Comparison of ENCODE assay signal across 18 mouse cellular contexts in the genomic region with DNA sequence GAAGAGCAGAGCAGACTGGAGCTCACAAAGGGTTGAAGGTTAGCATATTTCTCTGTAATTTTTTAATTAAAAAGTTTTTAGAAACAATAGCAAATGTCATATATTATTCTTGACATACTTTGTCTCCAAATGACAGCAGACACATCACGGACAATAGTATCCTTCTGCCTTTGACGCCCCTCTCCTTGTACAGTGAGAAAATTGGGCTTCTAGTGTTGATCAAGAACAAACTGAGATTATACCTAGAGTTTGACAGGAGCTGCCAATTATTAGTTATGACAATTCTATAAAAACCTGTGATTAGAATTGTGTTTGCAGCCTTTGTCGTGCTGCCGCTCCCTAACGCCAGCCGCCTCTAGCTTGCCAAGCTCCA. TPM values are rescaled to one million over a fixed set of nuclear protein-coding genes. Genes with fewer than 3 reads are reported as not detected.
DNase-seq lines count a peak whose midpoint lies in the region; ATAC-seq and TF ChIP-seq lines count a peak whose summit lies in the region.
"Had no signal": no experiment of that assay in that cellular context is flagged by ENCODE, and none has a peak within 500 bp of the region (broad histone marks: within the 10 kb centered on the region; RNA-seq: fewer than 3 reads in every experiment).

No protein-coding gene starts in this region.

- no peak overlapping the region for H3K4me3 ChIP-seq in embryonic facial prominence, embryonic 12.5 days
- no peak overlapping the region for H3K4me3 ChIP-seq in embryonic facial prominence, embryonic 10.5 days
- H3K4me3 ChIP-seq in midbrain, embryonic 10.5 days, result no peak overlapping the region
- H3K4me3 ChIP-seq in midbrain, postnatal 0 days (ENCODE audit: low read depth, low read length), result no peak overlapping the region
- no peak overlapping the region for H3K4me3 ChIP-seq in hindbrain, postnatal 0 days (ENCODE audit: low read length)
- H3K4me3 ChIP-seq in kidney, embryonic 16.5 days (ENCODE audit: low read length), result no peak overlapping the region
- H3K4me3 ChIP-seq: heart, embryonic 15.5 days; limb, embryonic 15.5 days; neural tube, embryonic 12.5 days had no signal

- no peak for ATAC-seq in embryonic facial prominence, embryonic 12.5 days (ENCODE audit: insufficient number of reproducible peaks, insufficient read depth, low FRiP score, low TSS enrichment)
- ATAC-seq in midbrain, postnatal 0 days (ENCODE audit: low FRiP score), result no peak
- ATAC-seq in hindbrain, postnatal 0 days, result 0 out of 2 replicates have a peak, but pooled peaks have one; percentile 25
- ATAC-seq in kidney, embryonic 16.5 days (ENCODE audit: low FRiP score, low TSS enrichment), result no peak

- WGBS in embryonic facial prominence, embryonic 12.5 days, result 88% methylated on average over 6 of the region's 6 CpGs
- WGBS in embryonic facial prominence, embryonic 10.5 days, result 94% methylated on average over 6 of the region's 6 CpGs
- 92% methylated on average over 6 of the region's 6 CpGs for WGBS in midbrain, embryonic 10.5 days
- WGBS in midbrain, postnatal 0 days, result 82% methylated on average over 6 of the region's 6 CpGs
- WGBS in hindbrain, postnatal 0 days, result 66% methylated on average over 6 of the region's 6 CpGs
- WGBS in kidney, embryonic 16.5 days, result 91% methylated on average over 6 of the region's 6 CpGs

- DNase-seq in embryonic facial prominence, embryonic 10.5 days (ENCODE audit: low spot score), result no peak
- no peak for DNase-seq in midbrain, embryonic 10.5 days (ENCODE audit: low spot score)
- no peak for DNase-seq in midbrain, postnatal 0 days (ENCODE audit: low spot score)
- no peak for DNase-seq in hindbrain, postnatal 0 days (ENCODE audit: low spot score)
- DNase-seq in frontal cortex, postnatal 36 days (ENCODE audit: low spot score in 2 of 2), result no peak
- no peak for DNase-seq in adrenal gland, postnatal 4 days (ENCODE audit: low spot score in 2 of 2)
- DNase-seq: adrenal gland, postnatal 25 days; cerebellum, adult 9-10 months; heart, adult 18-20 months; kidney, postnatal 14 days; layer of hippocampus, adult 9-11 months; lung, postnatal 14 days; thymus, postnatal 14 days had no signal

- H3K4me1 ChIP-seq in embryonic facial prominence, embryonic 12.5 days, result peaks cover 9% of the 10 kb centered on the region; the same call in 1 of the 2 replicates
- H3K4me1 ChIP-seq in embryonic facial prominence, embryonic 10.5 days, result peaks cover 19% of the 10 kb centered on the region
- H3K4me1 ChIP-seq in midbrain, embryonic 10.5 days, result peaks cover 32% of the 10 kb centered on the region
- no peaks in the 10 kb centered on the region for H3K4me1 ChIP-seq in midbrain, postnatal 0 days (ENCODE audit: insufficient read depth, low read length)
- H3K4me1 ChIP-seq in hindbrain, postnatal 0 days (ENCODE audit: insufficient read depth, low read length), result no peaks in the 10 kb centered on the region
- no peaks in the 10 kb centered on the region for H3K4me1 ChIP-seq in kidney, embryonic 16.5 days (ENCODE audit: insufficient read depth, low read length)
- H3K4me1 ChIP-seq: limb, embryonic 15.5 days had no signal

- no peak overlapping the region for H3K9ac ChIP-seq in embryonic facial prominence, embryonic 12.5 days
- no peak overlapping the region for H3K9ac ChIP-seq in midbrain, postnatal 0 days (replicated peaks; ENCODE audit: low read length, poor library complexity, severe bottlenecking)
- no peak overlapping the region for H3K9ac ChIP-seq in hindbrain, postnatal 0 days (replicated peaks; ENCODE audit: low read length)
- H3K9ac ChIP-seq in kidney, embryonic 16.5 days (replicated peaks; ENCODE audit: low read length), result no peak overlapping the region
- H3K9ac ChIP-seq: heart, embryonic 15.5 days; limb, embryonic 15.5 days; neural tube, embryonic 12.5 days had no signal

- no peaks in the 10 kb centered on the region for H3K27me3 ChIP-seq in embryonic facial prominence, embryonic 12.5 days
- H3K27me3 ChIP-seq in embryonic facial prominence, embryonic 10.5 days (replicated peaks; ENCODE audit: low read depth, poor library complexity, severe bottlenecking), result no peaks in the 10 kb centered on the region
- no peaks in the 10 kb centered on the region for H3K27me3 ChIP-seq in midbrain, embryonic 10.5 days (ENCODE audit: low read depth, poor library complexity, severe bottlenecking)
- H3K27me3 ChIP-seq in midbrain, postnatal 0 days (ENCODE audit: insufficient read depth, low read length), result no peaks in the 10 kb centered on the region
- no peaks in the 10 kb centered on the region for H3K27me3 ChIP-seq in hindbrain, postnatal 0 days (ENCODE audit: insufficient read depth, low read length)
- H3K27me3 ChIP-seq in kidney, embryonic 16.5 days (ENCODE audit: insufficient read depth, low read length), result no peaks in the 10 kb centered on the region
- H3K27me3 ChIP-seq: heart, embryonic 15.5 days; limb, embryonic 15.5 days; neural tube, embryonic 12.5 days had no signal

- no peaks in the 10 kb centered on the region for H3K9me3 ChIP-seq in embryonic facial prominence, embryonic 12.5 days
- H3K9me3 ChIP-seq in embryonic facial prominence, embryonic 10.5 days, result no peaks in the 10 kb centered on the region
- H3K9me3 ChIP-seq in midbrain, embryonic 10.5 days (replicated peaks), result no peaks in the 10 kb centered on the region
- no peaks in the 10 kb centered on the region for H3K9me3 ChIP-seq in midbrain, postnatal 0 days (ENCODE audit: low read length)
- H3K9me3 ChIP-seq in hindbrain, postnatal 0 days (ENCODE audit: low read length), result no peaks in the 10 kb centered on the region
- no peaks in the 10 kb centered on the region for H3K9me3 ChIP-seq in kidney, embryonic 16.5 days (ENCODE audit: low read length)
- H3K9me3 ChIP-seq: heart, embryonic 15.5 days; limb, embryonic 15.5 days; neural tube, embryonic 12.5 days had no signal

- no peak overlapping the region for H3K4me2 ChIP-seq in embryonic facial prominence, embryonic 12.5 days (replicated peaks)
- no peak overlapping the region for H3K4me2 ChIP-seq in midbrain, postnatal 0 days (ENCODE audit: low read depth, low read length, poor library complexity, severe bottlenecking)
- no peak overlapping the region for H3K4me2 ChIP-seq in hindbrain, postnatal 0 days (ENCODE audit: low read depth, low read length)
- H3K4me2 ChIP-seq in kidney, embryonic 16.5 days (replicated peaks; ENCODE audit: low read depth, low read length), result no peak overlapping the region
- H3K4me2 ChIP-seq: heart, embryonic 15.5 days; limb, embryonic 15.5 days; neural tube, embryonic 12.5 days had no signal

- no peak for TF ChIP-seq CTCF in midbrain, postnatal 0 days (IDR thresholded peaks at IDR 0.05)
- no peak for TF ChIP-seq CTCF in hindbrain, postnatal 0 days (IDR thresholded peaks at IDR 0.05; ENCODE audit: low read depth)

- no peaks in the 10 kb centered on the region for H3K36me3 ChIP-seq in embryonic facial prominence, embryonic 12.5 days
- H3K36me3 ChIP-seq in embryonic facial prominence, embryonic 10.5 days (replicated peaks), result no peaks in the 10 kb centered on the region
- no peaks in the 10 kb centered on the region for H3K36me3 ChIP-seq in midbrain, embryonic 10.5 days
- no peaks in the 10 kb centered on the region for H3K36me3 ChIP-seq in midbrain, postnatal 0 days (ENCODE audit: insufficient read depth, low read length)
- H3K36me3 ChIP-seq in hindbrain, postnatal 0 days (ENCODE audit: insufficient read depth, low read length), result no peaks in the 10 kb centered on the region
- no peaks in the 10 kb centered on the region for H3K36me3 ChIP-seq in kidney, embryonic 16.5 days (ENCODE audit: insufficient read depth, low read length)
- H3K36me3 ChIP-seq: heart, embryonic 15.5 days; limb, embryonic 15.5 days; neural tube, embryonic 12.5 days had no signal

- H3K27ac ChIP-seq in embryonic facial prominence, embryonic 12.5 days, result peak overlapping the region; percentile 23; the same call in 1 of the 2 replicates
- no peak overlapping the region for H3K27ac ChIP-seq in embryonic facial prominence, embryonic 10.5 days (replicated peaks)
- H3K27ac ChIP-seq in midbrain, embryonic 10.5 days (replicated peaks), result peak overlapping the region; percentile 74
- no peak overlapping the region for H3K27ac ChIP-seq in midbrain, postnatal 0 days (ENCODE audit: low read depth, low read length)
- peak overlapping the region; percentile 4; the same call in 1 of the 2 replicates for H3K27ac ChIP-seq in hindbrain, postnatal 0 days
- no peak overlapping the region for H3K27ac ChIP-seq in kidney, embryonic 16.5 days (ENCODE audit: low read length)
- H3K27ac ChIP-seq: heart, embryonic 15.5 days; limb, embryonic 15.5 days; neural tube, embryonic 12.5 days had no signal

RNA-seq across cellular contexts. Expression of a gene that starts 48.5 kb away (rescaled TPM):
- polyA plus RNA-seq in embryonic facial prominence, embryonic 12.5 days (2016; fragmentation: Nextera tagmentation; extraction: Ambion mirVana), result 206 and 221 TPM in 2 replicates
- polyA plus RNA-seq in embryonic facial prominence, embryonic 10.5 days (2016; fragmentation: Nextera tagmentation; extraction: Ambion mirVana), result 186 and 191 TPM in 2 replicates
- 187 and 203 TPM in 2 replicates for polyA plus RNA-seq in midbrain, embryonic 10.5 days (2016; fragmentation: Nextera tagmentation; extraction: Ambion mirVana)
- 67.4 and 133 TPM in 2 replicates for total RNA-seq in midbrain, postnatal 0 days (2014; rRNA removed)
- 154 and 176 TPM in 2 replicates for polyA plus RNA-seq in midbrain, postnatal 0 days (2015; fragmentation: Nextera tagmentation; extraction: Ambion mirVana)
- total RNA-seq in hindbrain, postnatal 0 days (2014; rRNA removed), result 63.1 and 112 TPM in 2 replicates
- 204 and 211 TPM in 2 replicates for polyA plus RNA-seq in hindbrain, postnatal 0 days (2015; fragmentation: Nextera tagmentation; extraction: Ambion mirVana)
- polyA plus RNA-seq in kidney, embryonic 16.5 days (2015; fragmentation: Nextera tagmentation; extraction: Ambion mirVana), result 227 and 229 TPM in 2 replicates
- total RNA-seq in adrenal gland, postnatal 4 days (2021), result 10 to 100 TPM; 92.5 to 93.5 TPM

Comparison
In these comparisons a context has a peak if more than half of its experiments do, and no peak if none do; other contexts are left out.
1. H3K27ac ChIP-seq: peak in embryonic facial prominence, embryonic 12.5 days (single experiment), midbrain, embryonic 10.5 days (single experiment) and hindbrain, postnatal 0 days (single experiment); none in embryonic facial prominence, embryonic 10.5 days (single experiment), midbrain, postnatal 0 days (single experiment) and kidney, embryonic 16.5 days (single experiment).